Mouse (Mus musculus) forebrain, embryonic 13.5 days (tissue): Measurements from ENCODE around the gene Hoxb2. TPM values are rescaled to one million over a fixed set of nuclear protein-coding genes. Genes with fewer than 3 reads are reported as not detected.

Experiments
- ATAC-seq: fragments of 200-750 bp; cut with Nextera tagmentation; 2 replicates; pipeline ENCODE4 v1.8.0; 2017
- H3K27ac ChIP-seq: fragments of 300-500 bp; sonication (generic); 2 replicates; pipeline ENCODE4 v1.5.1; 2015; ENCODE audit warnings: inconsistent platforms, mild to moderate bottlenecking, moderate library complexity
- H3K27me3 ChIP-seq: fragments of 300-500 bp; sonication (generic); 2 replicates; pipeline ENCODE4 v1.6.1; 2015; ENCODE audit warnings: mild to moderate bottlenecking, inconsistent platforms
- H3K36me3 ChIP-seq: fragments of 300-500 bp; sonication (generic); 2 replicates; pipeline ENCODE4 v1.6.1; 2015; ENCODE audit warnings: mild to moderate bottlenecking, inconsistent platforms; ENCODE audit not compliant: poor library complexity, severe bottlenecking
- H3K4me1 ChIP-seq: fragments of 300-500 bp; sonication (generic); 2 replicates; pipeline ENCODE4 v1.6.1; 2015; ENCODE audit warnings: inconsistent platforms
- H3K4me2 ChIP-seq: fragments of 300-500 bp; sonication (generic); 2 replicates; pipeline ENCODE4 v1.6.1; 2015; ENCODE audit warnings: inconsistent platforms, mild to moderate bottlenecking, moderate library complexity
- H3K4me3 ChIP-seq: fragments of 300-500 bp; sonication (generic); 2 replicates; pipeline ENCODE4 v1.5.1; 2015; ENCODE audit warnings: mild to moderate bottlenecking, inconsistent platforms
- H3K9ac ChIP-seq: fragments of 300-500 bp; sonication (generic); 2 replicates; pipeline ENCODE4 v1.6.1; 2015; ENCODE audit warnings: mild to moderate bottlenecking, inconsistent platforms
- H3K9me3 ChIP-seq: fragments of 300-500 bp; sonication (generic); replicated peaks from 2 replicates; pipeline ENCODE4 v1.6.1; 2016; ENCODE audit warnings: inconsistent platforms
- WGBS: fragments of 180-500 bp; shearing (Covaris S2); methylation state at CpG from one replicate; pipeline ENCODE4 v1.1.7; 2015; 5-methylcytosine and 5-hydroxymethylcytosine counted together
- polyA plus RNA-seq: library from polyadenylated mRNA; unstranded; fragments of >200 nt; fragmentation: Nextera tagmentation; extraction: Ambion mirVana; gene quantifications from 2 replicates; pipeline ENCODE4 v1.2.1, GENCODE M21; 2015

The Hoxb2 gene
- polyA plus RNA-seq, 1 experiment from 2014 or later, result not detected

DNA sequence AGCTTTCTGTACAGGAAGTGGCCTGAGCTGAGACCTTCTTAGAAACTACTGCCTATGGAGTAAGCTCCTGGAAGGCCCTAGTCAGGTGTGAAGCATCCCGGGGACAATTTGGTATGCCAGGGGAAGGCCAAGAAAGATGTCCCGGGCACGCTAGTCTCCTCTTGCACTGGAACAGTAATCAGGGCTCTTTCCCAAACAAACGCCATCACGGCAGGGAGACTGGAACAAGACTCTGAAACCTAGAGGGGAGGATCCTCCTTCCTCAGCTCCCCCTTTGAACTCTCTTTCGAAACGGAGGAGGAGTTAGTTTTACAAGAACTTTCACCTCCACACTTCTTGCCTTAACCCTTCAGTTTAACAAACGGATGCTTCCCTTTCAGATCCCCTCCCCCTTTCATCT, 18.2 kb upstream of the Hoxb2 start:
- H3K9ac ChIP-seq, result no peak overlapping the region

DNA sequence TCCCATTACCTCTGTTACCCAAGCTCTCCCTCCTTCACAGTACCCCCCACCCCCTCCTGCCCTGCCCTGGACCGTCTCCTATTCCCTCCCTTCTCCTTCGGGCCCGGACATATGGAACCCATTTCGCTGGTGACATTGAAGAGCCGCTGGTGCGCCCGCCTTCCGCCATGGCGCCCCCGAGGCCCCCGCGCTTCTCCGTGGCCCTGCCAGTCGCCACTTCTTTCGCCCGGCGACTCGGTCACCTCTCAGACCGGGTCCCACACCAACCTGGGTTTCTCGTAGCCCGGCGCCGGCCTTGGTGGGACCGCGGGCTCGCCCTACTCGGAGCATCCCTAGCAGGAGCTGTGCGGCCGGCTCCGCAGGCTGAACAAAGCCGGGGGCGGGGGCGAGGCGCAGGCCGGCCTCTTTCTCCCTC, 17.7 kb upstream of the Hoxb2 start:
- Histone ChIP-seq H3K27ac (no peak overlapping the region), H3K9me3 (no peaks in the 10 kb centered on the region), H3K4me2 (no peak overlapping the region), H3K9ac (no peak overlapping the region), H3K36me3 (no peaks in the 10 kb centered on the region), H3K4me1 (no peaks in the 10 kb centered on the region), H3K27me3 (peaks cover 100% of the 10 kb centered on the region), H3K4me3 (no peak overlapping the region)
- WGBS, result under 1% methylated on average over 35 of the region's 35 CpGs
- ATAC-seq, result no peak

More for the DNA sequence above, 18.2 kb upstream of the Hoxb2 start:
- no peaks in the 10 kb centered on the region for H3K36me3 ChIP-seq
- H3K4me2 ChIP-seq, result no peak overlapping the region
- no peak overlapping the region for H3K4me3 ChIP-seq
- no peak overlapping the region for H3K27ac ChIP-seq
- peaks cover 100% of the 10 kb centered on the region for H3K27me3 ChIP-seq
- H3K4me1 ChIP-seq, result no peaks in the 10 kb centered on the region
- no peak for ATAC-seq
- H3K9me3 ChIP-seq, result no peaks in the 10 kb centered on the region
- under 1% methylated on average over 8 of the region's 8 CpGs for WGBS

DNA sequence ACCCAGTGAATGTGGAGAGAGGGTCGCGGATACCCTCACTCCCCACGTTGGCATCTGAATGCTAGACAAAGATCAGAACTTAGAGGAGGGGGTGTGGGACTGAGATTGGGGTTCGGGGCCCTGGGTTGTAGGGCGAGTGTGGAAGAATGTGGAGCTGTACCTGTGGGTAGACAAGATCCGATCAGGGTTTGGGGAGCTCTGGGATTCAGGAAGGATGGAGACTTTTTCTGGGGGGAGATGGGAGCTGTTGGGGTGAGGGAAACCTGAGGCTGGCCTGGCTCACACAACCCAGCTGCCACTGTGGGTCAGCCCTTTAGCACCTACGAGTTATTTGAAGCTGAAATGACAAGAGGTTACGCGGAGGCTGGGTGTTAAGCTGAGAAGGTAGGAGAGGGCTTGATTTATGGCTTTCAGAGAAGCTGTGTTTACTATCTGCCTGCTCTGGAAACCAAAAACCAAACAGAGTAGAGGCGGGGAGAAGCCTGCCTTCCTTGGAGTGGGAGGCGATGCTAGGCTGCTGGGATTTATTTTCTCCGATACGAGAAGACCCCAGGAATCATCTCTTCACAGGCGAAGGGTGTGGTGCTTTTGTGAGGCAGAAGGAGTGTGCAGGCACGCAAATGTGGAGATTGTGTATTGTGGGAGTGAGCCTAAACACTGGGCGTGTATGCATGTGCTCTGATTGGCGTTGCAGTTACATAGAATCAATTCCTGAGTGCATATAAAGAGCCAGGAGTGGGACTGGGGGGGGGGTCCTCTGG, 16.9 kb upstream of the Hoxb2 start:
- Histone ChIP-seq H3K36me3 (no peaks in the 10 kb centered on the region), H3K4me3 (no peak overlapping the region), H3K4me2 (no peak overlapping the region), H3K9me3 (no peaks in the 10 kb centered on the region), H3K27ac (no peak overlapping the region), H3K27me3 (peaks cover 100% of the 10 kb centered on the region), H3K4me1 (no peaks in the 10 kb centered on the region), H3K9ac (no peak overlapping the region)
- ATAC-seq, result no peak
- WGBS, result 2% methylated on average over 17 of the region's 17 CpGs

DNA sequence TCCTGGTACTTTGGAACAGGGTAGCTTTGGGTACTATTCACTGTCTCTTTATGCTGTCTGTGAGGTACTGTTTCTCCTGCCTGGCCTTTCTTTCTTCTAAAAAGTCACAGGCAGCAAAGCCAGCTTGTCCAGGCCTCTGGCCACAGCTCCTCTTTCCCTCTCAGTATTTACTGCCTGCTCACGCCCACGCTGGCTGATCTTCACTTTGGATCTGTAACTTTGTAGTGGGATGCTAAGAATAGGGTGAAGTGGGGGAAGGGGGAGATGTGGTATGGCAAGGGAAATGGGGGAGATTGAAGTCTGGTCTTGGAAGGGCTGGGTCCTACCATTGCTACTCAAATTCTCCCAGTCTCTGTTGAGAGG, 16.3 kb upstream of the Hoxb2 start:
- 0% methylated on average over 2 of the region's 2 CpGs for WGBS
- no peaks in the 10 kb centered on the region for H3K36me3 ChIP-seq
- no peaks in the 10 kb centered on the region for H3K4me1 ChIP-seq
- peaks cover 100% of the 10 kb centered on the region for H3K27me3 ChIP-seq
- no peak overlapping the region for H3K4me2 ChIP-seq
- no peak overlapping the region for H3K4me3 ChIP-seq
- H3K9me3 ChIP-seq, result no peaks in the 10 kb centered on the region
- no peak overlapping the region for H3K27ac ChIP-seq
- H3K9ac ChIP-seq, result no peak overlapping the region
- ATAC-seq, result no peak

DNA sequence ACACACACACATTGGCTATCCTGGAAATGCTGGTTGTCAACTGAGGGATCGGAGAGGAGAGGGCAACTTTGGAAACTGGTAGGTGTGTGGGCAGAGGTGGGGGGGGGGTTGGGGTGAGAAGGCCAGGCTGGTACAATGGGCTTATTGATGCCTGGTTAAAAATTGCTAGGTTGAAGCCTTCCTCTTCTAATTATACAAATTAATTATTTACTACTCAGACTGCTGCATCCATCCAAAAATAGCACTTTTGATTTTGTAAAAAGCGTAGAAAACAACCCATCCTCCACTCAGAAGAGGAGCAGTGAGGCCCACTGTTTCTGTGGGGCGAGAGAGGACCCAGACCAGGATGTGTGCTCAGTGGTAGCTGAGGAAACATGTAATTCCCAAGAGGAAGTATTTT, 15.3 kb upstream of the Hoxb2 start:
- H3K4me1 ChIP-seq, result no peaks in the 10 kb centered on the region
- ATAC-seq, result no peak
- peaks cover 100% of the 10 kb centered on the region for H3K27me3 ChIP-seq
- 14% methylated on average over 3 of the region's 3 CpGs for WGBS
- H3K27ac ChIP-seq, result no peak overlapping the region
- H3K36me3 ChIP-seq, result no peaks in the 10 kb centered on the region
- H3K9me3 ChIP-seq, result no peaks in the 10 kb centered on the region
- H3K4me2 ChIP-seq, result no peak overlapping the region
- no peak overlapping the region for H3K9ac ChIP-seq
- no peak overlapping the region for H3K4me3 ChIP-seq

DNA sequence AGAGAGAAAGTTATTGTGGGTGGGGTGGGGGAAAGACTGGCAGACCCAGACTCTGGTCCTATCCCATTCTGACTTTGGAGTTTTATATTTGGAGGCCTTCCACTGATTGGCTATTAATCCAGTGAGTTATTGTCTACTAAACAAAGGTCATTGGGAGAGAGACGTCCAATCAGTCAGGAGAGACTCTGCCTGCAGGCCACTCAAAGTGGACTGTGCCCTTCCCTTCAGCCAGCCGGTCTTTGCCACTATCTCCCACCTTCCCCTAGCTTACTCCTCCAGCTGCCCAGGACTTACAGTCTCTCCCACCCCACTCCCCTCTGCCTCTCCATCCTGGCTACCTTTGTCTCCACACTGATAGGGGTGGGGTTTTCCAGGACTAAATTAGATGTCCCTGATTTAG, 13.7 kb upstream of the Hoxb2 start:
- Histone ChIP-seq H3K4me1 (no peaks in the 10 kb centered on the region), H3K9ac (no peak overlapping the region), H3K36me3 (no peaks in the 10 kb centered on the region), H3K4me3 (no peak overlapping the region), H3K27ac (no peak overlapping the region), H3K27me3 (peaks cover 100% of the 10 kb centered on the region), H3K9me3 (no peaks in the 10 kb centered on the region), H3K4me2 (no peak overlapping the region)
- WGBS, result 0% methylated on average over 2 of the region's 2 CpGs
- ATAC-seq, result no peak

DNA sequence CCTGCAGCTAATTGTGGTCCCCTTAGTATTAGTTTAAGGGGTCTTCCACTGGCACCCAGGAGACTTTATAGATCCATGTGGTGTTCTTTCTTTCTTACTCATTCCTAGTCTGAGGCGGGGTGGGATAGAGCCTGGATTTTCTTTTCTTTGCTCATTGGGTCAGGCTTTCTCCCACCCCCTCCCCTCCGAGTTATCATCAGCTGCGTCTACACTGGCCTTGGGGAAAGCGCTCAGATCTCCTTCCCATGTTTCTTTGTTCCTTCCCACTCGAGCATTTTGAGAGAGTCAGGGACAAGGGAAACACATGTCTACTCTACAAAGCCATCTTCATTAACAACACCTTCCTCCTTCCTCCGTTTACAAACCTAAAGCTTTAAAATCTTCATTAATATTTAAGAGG, 13.3 kb upstream of the Hoxb2 start:
- no peak overlapping the region for H3K4me3 ChIP-seq

DNA sequence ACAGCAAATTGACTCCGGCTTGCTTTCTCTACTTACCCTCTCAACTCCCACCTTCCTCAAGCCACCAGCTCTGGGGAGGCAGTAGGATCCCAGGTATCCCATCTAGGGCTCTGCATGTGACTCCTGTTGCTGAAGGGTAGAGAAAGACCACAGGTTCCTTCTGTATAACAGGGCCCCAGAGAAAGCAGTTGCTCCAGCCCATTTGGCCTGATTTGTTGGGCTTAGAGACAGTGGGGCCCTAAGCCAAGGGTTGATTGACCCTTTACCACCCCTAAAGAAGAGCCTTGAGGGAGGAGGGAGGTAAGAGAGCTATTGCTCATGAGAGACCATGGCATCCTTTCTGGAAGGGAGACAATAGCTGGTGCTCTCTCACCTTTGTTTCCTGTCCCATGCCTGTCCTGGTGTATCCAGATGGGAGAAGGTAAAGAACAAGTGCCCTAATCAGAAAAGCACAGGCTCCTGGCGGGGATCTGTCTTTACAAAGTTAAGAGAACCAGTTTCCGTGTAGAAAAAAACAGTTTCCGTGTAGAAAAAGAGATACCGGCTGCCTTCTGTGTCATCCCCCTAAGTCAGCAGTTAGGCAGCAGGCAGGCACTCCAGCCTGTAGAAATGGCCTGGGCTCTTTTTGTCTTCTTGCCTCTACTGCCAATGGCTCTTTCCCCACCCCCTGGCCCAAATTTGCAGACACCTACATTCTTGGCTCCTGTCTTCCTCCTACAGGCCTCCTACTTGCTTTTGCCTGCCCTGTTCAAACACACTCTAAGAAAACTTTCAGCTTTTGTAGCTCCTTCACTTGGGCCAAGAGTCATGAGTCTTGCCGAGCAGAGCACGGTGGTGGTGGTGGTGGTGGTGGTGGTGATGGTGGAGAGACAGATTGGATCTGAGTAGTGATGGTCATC, 11.1 kb upstream of the Hoxb2 start:
- ATAC-seq, result no peak
- H3K9me3 ChIP-seq, result no peaks in the 10 kb centered on the region
- WGBS, result 6% methylated on average over 7 of the region's 7 CpGs
- H3K27me3 ChIP-seq, result peaks cover 100% of the 10 kb centered on the region
- no peak overlapping the region for H3K4me3 ChIP-seq
- no peak overlapping the region for H3K9ac ChIP-seq
- H3K27ac ChIP-seq, result no peak overlapping the region
- H3K4me1 ChIP-seq, result no peaks in the 10 kb centered on the region
- H3K4me2 ChIP-seq, result no peak overlapping the region
- H3K36me3 ChIP-seq, result no peaks in the 10 kb centered on the region

More for the DNA sequence above, 13.3 kb upstream of the Hoxb2 start:
- Histone ChIP-seq H3K9ac (no peak overlapping the region), H3K4me1 (no peaks in the 10 kb centered on the region), H3K36me3 (no peaks in the 10 kb centered on the region), H3K9me3 (no peaks in the 10 kb centered on the region), H3K27ac (no peak overlapping the region), H3K27me3 (peaks cover 100% of the 10 kb centered on the region), H3K4me2 (no peak overlapping the region)
- under 1% methylated on average over 6 of the region's 6 CpGs for WGBS
- ATAC-seq, result no peak

DNA sequence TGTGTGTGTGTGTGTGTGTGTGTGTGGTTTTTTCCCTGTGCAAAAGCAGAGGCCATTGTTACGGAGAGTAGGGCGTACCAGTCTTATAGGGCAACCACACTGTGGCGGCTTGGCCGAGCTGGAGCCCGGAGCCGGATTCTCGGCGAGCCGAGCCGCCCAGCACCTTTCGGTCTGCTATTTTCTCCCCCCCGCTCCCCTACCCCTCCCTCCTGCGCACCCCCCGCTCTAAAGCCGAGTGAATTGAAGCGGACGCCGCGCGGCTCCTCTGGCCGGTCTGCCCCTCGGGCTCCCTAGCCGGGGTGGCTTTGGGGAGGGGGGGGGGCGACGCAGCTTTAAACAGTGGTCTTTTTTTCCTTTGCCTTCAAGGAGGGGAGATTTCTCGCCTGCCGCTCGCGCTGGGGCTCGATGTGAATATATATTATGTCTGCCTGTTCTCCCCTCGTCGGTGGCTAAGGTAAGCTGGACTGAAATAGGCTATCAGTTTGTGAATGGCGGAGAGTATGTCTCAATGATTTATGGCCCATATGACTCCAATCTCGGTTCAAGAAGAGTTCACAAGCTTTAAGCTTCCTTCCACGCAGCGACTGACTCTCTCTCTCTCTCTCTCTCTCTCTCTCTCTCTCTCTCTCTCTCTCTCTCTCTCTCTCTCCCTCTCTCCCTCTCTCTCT, 9.5 kb upstream of the Hoxb2 start:
- H3K4me3 ChIP-seq, result no peak overlapping the region
- no peaks in the 10 kb centered on the region for H3K36me3 ChIP-seq
- 1% methylated on average over 32 of the region's 36 CpGs for WGBS
- H3K9me3 ChIP-seq, result no peaks in the 10 kb centered on the region
- H3K27ac ChIP-seq, result no peak overlapping the region
- no peak for ATAC-seq
- peaks cover 7% of the 10 kb centered on the region for H3K4me1 ChIP-seq
- peaks cover 100% of the 10 kb centered on the region for H3K27me3 ChIP-seq
- H3K9ac ChIP-seq, result no peak overlapping the region
- H3K4me2 ChIP-seq, result no peak overlapping the region

DNA sequence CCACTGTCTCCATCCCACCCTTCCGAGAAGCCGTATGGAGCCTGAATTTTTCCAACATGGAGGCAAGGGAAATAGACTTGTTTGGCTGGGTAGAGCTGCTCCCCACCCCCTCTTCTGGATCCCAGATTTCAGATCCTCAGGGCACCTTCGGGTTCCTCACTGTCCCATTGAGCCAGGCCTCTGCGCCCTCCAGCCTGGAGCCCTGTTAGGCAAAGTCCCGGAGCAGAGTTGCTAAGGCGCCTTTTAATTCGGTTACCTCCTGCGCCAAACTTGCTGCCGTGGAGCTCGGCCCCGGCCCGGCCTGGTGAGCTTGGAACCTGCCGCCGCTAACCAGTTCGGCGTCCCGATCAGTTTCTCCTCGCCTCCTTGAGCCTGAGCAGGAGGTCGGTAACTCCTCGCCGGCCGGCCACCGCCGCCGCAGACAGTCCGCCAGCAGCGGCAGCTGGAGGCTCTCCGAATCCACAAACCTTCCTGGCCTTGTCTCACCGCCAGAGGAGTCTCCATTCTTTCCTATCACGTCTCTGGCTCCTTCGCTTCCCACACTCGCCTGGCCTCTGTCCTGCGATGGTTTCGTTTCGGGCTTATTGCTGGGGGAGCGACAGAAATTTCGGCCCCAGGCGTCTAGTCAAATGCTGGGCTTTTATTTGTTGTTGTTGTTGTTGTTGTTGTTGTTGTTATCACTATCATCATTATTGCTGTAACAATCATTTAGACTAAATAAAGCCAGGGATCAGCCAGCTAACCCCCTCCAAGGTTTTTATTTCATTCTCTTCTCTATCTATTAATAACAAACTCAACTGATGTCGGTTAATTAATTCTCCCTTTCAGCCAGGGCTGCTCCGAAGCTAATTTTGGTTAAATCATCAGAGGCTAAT, 8.4 kb upstream of the Hoxb2 start:
- no peak overlapping the region for H3K9ac ChIP-seq
- H3K4me1 ChIP-seq, result peaks cover 7% of the 10 kb centered on the region

DNA sequence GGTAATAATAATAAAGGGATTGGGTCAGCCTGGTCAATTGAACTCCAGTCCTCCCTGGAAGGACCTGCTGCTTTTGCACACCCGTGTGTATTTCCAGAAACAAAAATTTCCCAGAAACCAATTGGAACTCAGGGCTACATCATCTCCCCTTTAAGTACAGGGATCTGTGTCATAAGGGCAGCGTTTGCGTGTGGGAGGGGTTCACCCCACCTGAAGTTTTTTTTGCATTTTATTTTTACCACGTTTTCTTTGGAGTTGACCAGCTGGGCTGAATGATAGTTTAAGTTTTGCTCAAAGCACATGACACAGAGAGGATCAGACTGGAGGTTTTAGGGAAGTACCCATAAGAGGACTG, 7.8 kb upstream of the Hoxb2 start:
- H3K9ac ChIP-seq, result no peak overlapping the region
- ATAC-seq, result no peak
- no peak overlapping the region for H3K4me2 ChIP-seq
- WGBS, result under 1% methylated on average over 4 of the region's 4 CpGs
- no peak overlapping the region for H3K27ac ChIP-seq
- H3K4me3 ChIP-seq, result no peak overlapping the region
- H3K27me3 ChIP-seq, result peaks cover 98% of the 10 kb centered on the region
- H3K36me3 ChIP-seq, result no peaks in the 10 kb centered on the region
- no peaks in the 10 kb centered on the region for H3K9me3 ChIP-seq
- peaks cover 7% of the 10 kb centered on the region for H3K4me1 ChIP-seq

More for the DNA sequence above, 8.4 kb upstream of the Hoxb2 start:
- Histone ChIP-seq H3K9me3 (no peaks in the 10 kb centered on the region), H3K4me2 (no peak overlapping the region), H3K27me3 (peaks cover 100% of the 10 kb centered on the region), H3K36me3 (no peaks in the 10 kb centered on the region), H3K27ac (no peak overlapping the region), H3K4me3 (no peak overlapping the region)
- under 1% methylated on average over 40 of the region's 40 CpGs for WGBS
- no peak for ATAC-seq
